Mouse (Mus musculus): Measurements from ENCODE around the gene Yars. TPM values are rescaled to one million over a fixed set of nuclear protein-coding genes. Genes with fewer than 3 reads are reported as not detected.

Gene Yars
- polyA plus RNA-seq, 1 experiment from 2014 or later = 112 TPM

GRCm38 (mm10) chr4:129252492-129252891, 62.9 kb downstream of the Yars start:
- 78% methylated on average over 2 of the region's 2 CpGs for WGBS
- Histone ChIP-seq H3K27ac (ENCODE audit: low read depth, low read length) (no peak overlapping the region), H3K9me3 (ENCODE audit: control insufficient read depth, low read length) (no peaks in the 10 kb centered on the region), H3K36me3 (ENCODE audit: control insufficient read depth, insufficient read depth, low read length) (no peaks in the 10 kb centered on the region), H3K4me2 (ENCODE audit: low read length) (no peak overlapping the region), H3K4me1 (ENCODE audit: control insufficient read depth, insufficient read depth, low read depth, low read length) (peaks cover 27% of the 10 kb centered on the region), H3K27me3 (replicated peaks; ENCODE audit: control insufficient read depth, insufficient read depth, low read length) (peaks cover 26% of the 10 kb centered on the region), H3K9ac (ENCODE audit: low read depth, low read length) (no peak overlapping the region), H3K4me3 (ENCODE audit: low read length) (no peak overlapping the region)
- no peak for ATAC-seq

GRCm38 (mm10) chr4:129254571-129254970, 65.0 kb downstream of the Yars start:
- no peak for ATAC-seq
- no peak overlapping the region for H3K9ac ChIP-seq (ENCODE audit: low read depth, low read length)
- H3K36me3 ChIP-seq (ENCODE audit: control insufficient read depth, insufficient read depth, low read length) = no peaks in the 10 kb centered on the region
- H3K27ac ChIP-seq (ENCODE audit: low read depth, low read length) = no peak overlapping the region
- peaks cover 14% of the 10 kb centered on the region for H3K4me1 ChIP-seq (ENCODE audit: control insufficient read depth, insufficient read depth, low read depth, low read length)
- 97% methylated on average over 3 of the region's 3 CpGs for WGBS
- H3K4me3 ChIP-seq (ENCODE audit: low read length) = no peak overlapping the region
- H3K9me3 ChIP-seq (ENCODE audit: control insufficient read depth, low read length) = no peaks in the 10 kb centered on the region
- H3K27me3 ChIP-seq (replicated peaks; ENCODE audit: control insufficient read depth, insufficient read depth, low read length) = peaks cover 17% of the 10 kb centered on the region
- H3K4me2 ChIP-seq (ENCODE audit: low read length) = no peak overlapping the region

DNA sequence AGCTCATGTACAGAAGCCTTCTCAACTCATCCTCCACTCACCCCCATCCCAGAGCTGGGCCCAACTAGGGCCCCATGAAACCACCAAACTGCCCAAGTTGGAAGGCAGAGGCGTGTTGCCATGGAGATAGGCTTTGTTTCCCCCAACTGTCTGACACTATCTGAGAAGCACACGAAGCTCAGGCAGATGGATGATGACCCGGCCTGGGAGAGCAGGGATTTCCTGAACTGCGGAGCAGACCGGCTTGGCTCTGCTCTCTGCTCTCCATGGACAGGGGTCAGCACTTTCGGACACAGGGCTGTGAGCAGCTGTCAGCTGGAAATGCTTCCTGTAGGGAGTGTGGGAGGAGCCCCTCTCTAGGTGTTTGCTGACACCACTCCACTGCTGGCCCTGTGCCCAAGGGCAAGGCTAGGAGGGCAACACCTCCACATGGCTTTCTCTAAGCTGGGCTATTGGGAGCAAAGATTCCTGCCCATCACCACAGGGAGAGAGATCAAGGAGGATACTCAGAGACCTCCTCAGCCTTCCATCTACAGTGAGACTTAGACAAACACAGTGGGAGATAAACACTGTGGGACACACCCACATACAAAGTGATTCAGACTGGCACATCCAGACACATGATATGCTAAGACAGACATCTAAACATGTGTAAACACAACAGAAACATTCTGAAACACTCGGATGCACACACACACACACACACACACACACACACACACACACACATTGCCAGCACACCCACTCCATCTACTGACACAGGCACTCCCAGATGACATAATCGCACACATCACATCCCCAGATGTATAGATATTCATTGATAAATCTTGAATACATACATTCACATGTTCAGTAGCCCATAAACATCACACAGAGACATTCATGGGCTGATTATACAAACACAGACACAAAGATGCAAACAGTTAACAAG, 67.2 kb downstream of the Yars start:
- no peak overlapping the region for H3K4me2 ChIP-seq (ENCODE audit: low read length)
- H3K27me3 ChIP-seq (replicated peaks; ENCODE audit: control insufficient read depth, insufficient read depth, low read length) = 0 out of 2 replicates have a peak, but pooled peaks cover under 1% of the 10 kb centered on the region
- H3K4me3 ChIP-seq (ENCODE audit: low read length) = no peak overlapping the region
- H3K36me3 ChIP-seq (ENCODE audit: control insufficient read depth, insufficient read depth, low read length) = no peaks in the 10 kb centered on the region
- 0 out of 2 replicates have a peak, but pooled peaks have one; percentile 27 for ATAC-seq
- no peak overlapping the region for H3K27ac ChIP-seq (ENCODE audit: low read depth, low read length)
- WGBS = 26% methylated on average over 8 of the region's 8 CpGs
- no peak overlapping the region; the same call in 1 of the 2 replicates for H3K9ac ChIP-seq (ENCODE audit: low read depth, low read length)
- H3K9me3 ChIP-seq (ENCODE audit: control insufficient read depth, low read length) = no peaks in the 10 kb centered on the region
- peaks cover 6% of the 10 kb centered on the region for H3K4me1 ChIP-seq (ENCODE audit: control insufficient read depth, insufficient read depth, low read depth, low read length)

DNA sequence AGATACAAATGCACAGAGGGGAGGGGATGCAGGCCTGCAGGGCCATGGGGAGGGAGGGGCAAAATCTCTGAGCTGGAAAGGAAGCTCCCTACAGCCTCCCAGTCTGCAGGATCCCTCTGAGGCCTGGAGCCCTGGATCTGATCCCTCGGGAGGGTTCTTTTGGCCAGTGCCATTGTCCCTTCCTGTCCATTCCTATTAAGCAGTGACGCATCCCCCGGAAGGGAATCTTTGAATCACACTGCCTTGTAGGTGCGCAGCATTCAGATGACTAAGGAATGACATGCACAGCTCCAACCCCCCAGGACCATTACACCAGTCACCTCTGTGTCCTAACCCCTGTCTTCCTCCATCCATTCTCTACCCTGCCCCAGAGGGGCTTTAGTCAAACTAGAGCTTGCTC, 69.5 kb downstream of the Yars start:
- Histone ChIP-seq H3K27me3 (replicated peaks; ENCODE audit: control insufficient read depth, insufficient read depth, low read length) (no peaks in the 10 kb centered on the region), H3K4me2 (ENCODE audit: low read length) (no peak overlapping the region), H3K27ac (ENCODE audit: low read depth, low read length) (no peak overlapping the region), H3K9ac (ENCODE audit: low read depth, low read length) (no peak overlapping the region), H3K36me3 (ENCODE audit: control insufficient read depth, insufficient read depth, low read length) (no peaks in the 10 kb centered on the region), H3K4me3 (ENCODE audit: low read length) (no peak overlapping the region), H3K4me1 (ENCODE audit: control insufficient read depth, insufficient read depth, low read depth, low read length) (peaks cover 4% of the 10 kb centered on the region), H3K9me3 (ENCODE audit: control insufficient read depth, low read length) (no peaks in the 10 kb centered on the region)
- 59% methylated on average over 4 of the region's 4 CpGs for WGBS
- ATAC-seq = no peak

DNA sequence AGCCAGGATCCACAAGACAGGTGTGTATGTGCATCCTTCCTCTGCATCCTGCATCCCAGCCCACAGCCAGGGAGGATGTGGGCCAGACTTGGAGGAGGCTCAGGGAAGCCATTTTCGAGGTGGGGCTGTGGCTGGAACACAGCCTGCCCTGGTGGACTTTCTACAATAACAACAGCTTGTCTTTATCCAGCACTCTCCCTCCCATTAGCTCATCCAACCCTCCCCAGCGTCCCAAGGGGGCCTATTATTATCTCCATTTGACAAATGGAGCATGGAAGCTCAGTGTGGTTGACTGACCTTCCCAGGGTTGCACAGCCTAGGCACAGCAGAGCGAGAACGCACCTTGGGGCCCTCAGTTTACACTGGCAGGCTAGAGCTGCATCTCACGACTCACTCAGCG, 71.1 kb downstream of the Yars start:
- Histone ChIP-seq H3K4me3 (ENCODE audit: low read length) (no peak overlapping the region), H3K9ac (ENCODE audit: low read depth, low read length) (no peak overlapping the region), H3K27ac (ENCODE audit: low read depth, low read length) (no peak overlapping the region), H3K4me2 (ENCODE audit: low read length) (no peak overlapping the region), H3K9me3 (ENCODE audit: control insufficient read depth, low read length) (no peaks in the 10 kb centered on the region), H3K27me3 (replicated peaks; ENCODE audit: control insufficient read depth, insufficient read depth, low read length) (no peaks in the 10 kb centered on the region), H3K4me1 (ENCODE audit: control insufficient read depth, insufficient read depth, low read depth, low read length) (peaks cover 4% of the 10 kb centered on the region), H3K36me3 (ENCODE audit: control insufficient read depth, insufficient read depth, low read length) (no peaks in the 10 kb centered on the region)
- ATAC-seq = no peak
- whole genome bisulfite sequencing = 17% methylated on average over 6 of the region's 6 CpGs

- Histone ChIP-seq H3K4me3 (ENCODE audit: low read length) (no peak within 1 kb of the TSS), H3K27me3 (replicated peaks; ENCODE audit: control insufficient read depth, insufficient read depth, low read length) (no peaks in the 10 kb centered on the region), H3K4me1 (ENCODE audit: control insufficient read depth, insufficient read depth, low read depth, low read length) (peaks cover 4% of the 10 kb centered on the region), H3K9me3 (ENCODE audit: control insufficient read depth, low read length) (no peaks in the 10 kb centered on the region), H3K9ac (ENCODE audit: low read depth, low read length) (no peak within 1 kb of the TSS), H3K27ac (ENCODE audit: low read depth, low read length) (no peak within 1 kb of the TSS), H3K4me2 (ENCODE audit: low read length) (no peak within 1 kb of the TSS), H3K36me3 (ENCODE audit: control insufficient read depth, insufficient read depth, low read length) (no peaks in the 10 kb centered on the region)
- no peak for ATAC-seq
- WGBS = 12% methylated on average over 3 of the region's 4 CpGs
Observed at GRCm38 (mm10) chr4:129261196-129261595, 71.6 kb downstream of the Yars start, which contains the start of gene C77080. C77080 (minus strand) TSS chr4:129261404.

DNA sequence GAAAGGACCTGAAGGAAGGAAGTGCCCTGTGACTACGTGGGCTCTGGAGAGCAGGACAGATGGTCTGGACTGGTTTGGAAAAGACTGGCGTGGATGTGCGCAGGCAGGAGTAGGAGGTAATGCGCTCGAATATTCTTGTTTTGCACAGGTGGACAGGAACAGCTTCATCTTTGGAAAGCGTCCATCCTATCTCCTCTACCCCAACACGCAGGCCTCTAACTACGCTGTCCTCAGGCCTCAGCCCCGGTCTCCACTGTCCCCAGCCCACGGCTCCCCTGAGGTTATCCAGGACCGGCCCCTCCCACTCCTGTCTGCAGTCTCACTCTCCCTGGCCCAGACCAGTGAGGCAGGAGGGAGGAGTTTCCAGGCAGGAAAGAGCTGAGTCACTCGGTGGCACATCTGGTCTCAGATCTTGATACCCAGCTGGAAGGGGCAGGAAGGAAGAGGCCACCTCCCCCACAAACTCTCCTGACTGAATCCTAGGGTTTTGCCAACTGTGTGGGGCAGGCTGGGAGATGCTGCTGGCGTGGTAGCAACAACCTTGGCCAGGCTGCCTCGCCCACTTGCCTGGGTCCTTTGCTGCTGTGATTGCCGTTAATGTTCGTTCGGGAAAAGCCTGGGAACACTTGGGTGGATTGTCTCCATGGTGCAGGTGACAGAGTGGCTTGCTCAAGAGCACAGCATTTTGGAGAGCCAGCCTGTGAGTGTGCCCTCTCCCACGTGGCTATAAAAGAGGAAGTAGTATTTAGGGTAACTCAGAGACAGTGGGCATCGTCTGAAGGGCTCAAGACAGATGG, 73.9 kb downstream of the Yars start:
- no peak overlapping the region for H3K9ac ChIP-seq (ENCODE audit: low read depth, low read length)
- H3K36me3 ChIP-seq (ENCODE audit: control insufficient read depth, insufficient read depth, low read length) = no peaks in the 10 kb centered on the region
- H3K4me2 ChIP-seq (ENCODE audit: low read length) = no peak overlapping the region
- H3K4me3 ChIP-seq (ENCODE audit: low read length) = no peak overlapping the region
- ATAC-seq = 0 out of 2 replicates have a peak, but pooled peaks have one; percentile 37
- no peaks in the 10 kb centered on the region for H3K9me3 ChIP-seq (ENCODE audit: control insufficient read depth, low read length)
- WGBS = 41% methylated on average over 19 of the region's 19 CpGs
- H3K27ac ChIP-seq (ENCODE audit: low read depth, low read length) = peak overlapping the region; percentile 36; the same call in 1 of the 2 replicates
- no peaks in the 10 kb centered on the region for H3K27me3 ChIP-seq (replicated peaks; ENCODE audit: control insufficient read depth, insufficient read depth, low read length)
- no peaks in the 10 kb centered on the region; the same call in 1 of the 2 replicates for H3K4me1 ChIP-seq (ENCODE audit: control insufficient read depth, insufficient read depth, low read depth, low read length)

GRCm38 (mm10) chr4:129266191-129266590, 76.6 kb downstream of the Yars start:
- Histone ChIP-seq H3K9ac (ENCODE audit: low read depth, low read length) (no peak overlapping the region), H3K27me3 (replicated peaks; ENCODE audit: control insufficient read depth, insufficient read depth, low read length) (no peaks in the 10 kb centered on the region), H3K4me3 (ENCODE audit: low read length) (no peak overlapping the region), H3K36me3 (ENCODE audit: control insufficient read depth, insufficient read depth, low read length) (no peaks in the 10 kb centered on the region), H3K27ac (ENCODE audit: low read depth, low read length) (no peak overlapping the region), H3K4me2 (ENCODE audit: low read length) (no peak overlapping the region), H3K4me1 (ENCODE audit: control insufficient read depth, insufficient read depth, low read depth, low read length) (no peaks in the 10 kb centered on the region; the same call in 1 of the 2 replicates), H3K9me3 (ENCODE audit: control insufficient read depth, low read length) (no peaks in the 10 kb centered on the region)
- ATAC-seq = no peak
- 91% methylated on average over 4 of the region's 4 CpGs for WGBS

DNA sequence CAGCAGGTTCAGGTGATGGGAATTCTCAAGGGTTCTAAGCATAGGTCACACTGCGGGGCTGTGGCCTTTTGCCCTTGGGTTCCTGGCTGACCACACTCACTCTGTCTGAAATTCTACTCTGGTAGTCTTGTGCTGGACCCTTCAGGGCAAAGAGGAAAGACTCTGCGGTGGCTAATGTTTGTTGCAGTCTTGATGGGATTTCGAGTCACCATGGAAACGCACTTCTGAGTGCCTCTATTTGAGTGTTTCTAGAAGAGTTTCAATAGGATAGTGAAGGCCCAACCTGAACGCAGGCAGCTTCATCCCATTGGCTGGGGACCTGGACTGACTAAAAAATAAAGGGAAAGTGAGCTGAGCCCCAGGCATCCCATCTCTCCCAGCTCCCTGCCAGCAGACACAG, 77.3 kb downstream of the Yars start:
- no peak overlapping the region for H3K9ac ChIP-seq (ENCODE audit: low read depth, low read length)
- no peaks in the 10 kb centered on the region for H3K36me3 ChIP-seq (ENCODE audit: control insufficient read depth, insufficient read depth, low read length)
- 66% methylated on average over 5 of the region's 5 CpGs for WGBS
- no peak overlapping the region for H3K4me3 ChIP-seq (ENCODE audit: low read length)
- H3K27ac ChIP-seq (ENCODE audit: low read depth, low read length) = no peak overlapping the region
- no peaks in the 10 kb centered on the region for H3K27me3 ChIP-seq (replicated peaks; ENCODE audit: control insufficient read depth, insufficient read depth, low read length)
- H3K4me1 ChIP-seq (ENCODE audit: control insufficient read depth, insufficient read depth, low read depth, low read length) = no peaks in the 10 kb centered on the region; the same call in 1 of the 2 replicates
- no peak overlapping the region for H3K4me2 ChIP-seq (ENCODE audit: low read length)
- no peaks in the 10 kb centered on the region for H3K9me3 ChIP-seq (ENCODE audit: control insufficient read depth, low read length)
- no peak for ATAC-seq

Measured in hindbrain, embryonic 16.5 days (tissue).